Mouse (Mus musculus): ENCODE measurements around the gene Ahnak.

DNA sequence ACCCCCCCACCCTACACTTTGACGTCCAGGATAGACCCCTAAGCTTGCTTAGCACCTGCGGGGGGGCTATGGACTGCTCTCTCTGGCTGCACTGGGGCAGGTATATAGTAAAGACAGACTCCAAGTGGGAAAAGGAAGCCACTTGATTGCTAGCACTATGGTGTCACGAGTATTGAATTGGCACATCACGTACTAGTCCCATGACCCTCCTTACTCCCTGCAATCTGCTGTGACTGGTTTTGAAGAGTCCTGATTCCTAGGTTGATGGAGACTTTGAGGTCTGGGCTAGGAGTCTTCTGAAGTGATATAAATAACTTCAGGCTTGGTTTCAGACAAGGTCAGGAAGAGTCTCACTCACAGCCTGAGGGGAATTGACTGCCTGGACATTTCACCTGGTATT is 101.1 kb downstream of the Ahnak start:
- TF ChIP-seq CTCF (IDR thresholded peaks at IDR 0.05; ENCODE audit: low read depth, low read length) (no peak), POLR2A (IDR thresholded peaks at IDR 0.05; ENCODE audit: insufficient read depth, low read length) (no peak)

All from ES-Bruce4 (cell line).